Mouse (Mus musculus) layer of hippocampus, postnatal 36 days (tissue): ENCODE results near the gene Fpr1. TPM values are rescaled to one million over a fixed set of nuclear protein-coding genes. Genes with fewer than 3 reads are reported as not detected.
A peak's percentile ranks its signal among the peaks of the same experiment; 100 is the strongest.
"Not testable (repeated sequence)": the region's sequence is repeated elsewhere in the genome, so short reads cannot be mapped to it uniquely, and the experiment has no call there.

Experiments
- DNase-seq, 2 experiments: peaks; one replicate each; pipeline ENCODE4 v3.0.0; 2022
- total RNA-seq, 2 experiments: library from RNA; stranded (reverse); gene quantifications; 2 replicates each; pipeline ENCODE4 v1.2.3; 2021

Gene Fpr1
- total RNA-seq, 2 experiments from 2014 or later, result not detected

DNA sequence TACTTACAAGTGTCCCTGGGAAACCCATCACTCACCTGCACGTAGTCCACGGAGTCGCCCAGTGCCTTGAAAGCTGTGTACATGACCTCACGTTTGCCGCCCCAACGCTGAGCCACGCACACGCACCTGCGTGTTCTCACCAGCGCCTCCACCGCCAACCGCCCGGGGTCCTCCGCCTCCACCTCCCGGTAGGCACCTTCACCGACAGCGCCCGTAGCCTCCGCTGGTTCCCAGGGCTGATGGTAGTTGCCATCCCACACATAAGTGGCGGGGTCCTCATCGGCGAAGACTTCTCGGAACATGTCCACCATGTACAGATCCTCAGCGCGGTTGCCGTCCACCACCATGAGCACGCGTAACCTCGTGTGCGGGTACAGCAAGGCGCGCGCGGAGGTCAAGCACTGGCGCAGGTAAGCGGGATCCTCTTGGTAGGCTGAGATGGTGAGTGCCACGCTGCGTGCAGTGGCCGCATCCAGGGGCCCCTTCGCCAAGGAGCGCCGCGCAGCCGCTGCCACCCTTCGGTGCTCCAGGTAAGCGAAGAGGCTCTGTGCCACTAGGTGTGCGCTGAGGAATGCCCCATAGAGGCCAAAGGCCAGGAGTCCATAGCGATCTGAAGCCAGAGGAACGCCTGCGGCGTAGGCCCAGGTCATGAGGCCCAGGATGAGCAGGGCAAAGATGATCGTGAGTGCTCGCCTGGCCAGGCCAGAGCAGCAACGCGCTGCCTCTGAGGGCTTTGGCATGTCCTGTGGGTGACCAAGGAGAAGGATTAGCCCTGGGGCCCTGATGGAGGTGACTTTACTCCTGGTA lies 33.6 kb downstream of the Fpr1 start:
- DNase-seq, result no peak

DNA sequence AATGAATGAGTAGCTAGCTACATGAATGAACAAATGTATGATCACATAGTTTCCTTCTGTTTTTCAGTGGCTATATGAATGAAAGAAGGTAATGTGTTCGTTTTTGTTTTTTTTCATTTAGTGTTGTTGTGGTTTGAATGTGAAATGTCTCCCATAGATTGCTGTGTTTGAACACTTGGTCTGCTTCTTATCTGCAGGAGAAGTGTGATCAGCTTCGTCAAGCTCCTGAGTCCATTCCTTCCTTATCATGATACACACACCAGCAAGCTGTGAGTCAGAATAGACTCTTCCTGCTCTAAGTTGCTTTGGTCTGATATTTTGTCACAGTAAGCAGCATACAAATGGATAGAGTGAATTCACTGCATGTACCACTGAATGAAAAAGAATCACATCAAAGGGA lies 34.8 kb downstream of the Fpr1 start:
- no peak for DNase-seq

DNA sequence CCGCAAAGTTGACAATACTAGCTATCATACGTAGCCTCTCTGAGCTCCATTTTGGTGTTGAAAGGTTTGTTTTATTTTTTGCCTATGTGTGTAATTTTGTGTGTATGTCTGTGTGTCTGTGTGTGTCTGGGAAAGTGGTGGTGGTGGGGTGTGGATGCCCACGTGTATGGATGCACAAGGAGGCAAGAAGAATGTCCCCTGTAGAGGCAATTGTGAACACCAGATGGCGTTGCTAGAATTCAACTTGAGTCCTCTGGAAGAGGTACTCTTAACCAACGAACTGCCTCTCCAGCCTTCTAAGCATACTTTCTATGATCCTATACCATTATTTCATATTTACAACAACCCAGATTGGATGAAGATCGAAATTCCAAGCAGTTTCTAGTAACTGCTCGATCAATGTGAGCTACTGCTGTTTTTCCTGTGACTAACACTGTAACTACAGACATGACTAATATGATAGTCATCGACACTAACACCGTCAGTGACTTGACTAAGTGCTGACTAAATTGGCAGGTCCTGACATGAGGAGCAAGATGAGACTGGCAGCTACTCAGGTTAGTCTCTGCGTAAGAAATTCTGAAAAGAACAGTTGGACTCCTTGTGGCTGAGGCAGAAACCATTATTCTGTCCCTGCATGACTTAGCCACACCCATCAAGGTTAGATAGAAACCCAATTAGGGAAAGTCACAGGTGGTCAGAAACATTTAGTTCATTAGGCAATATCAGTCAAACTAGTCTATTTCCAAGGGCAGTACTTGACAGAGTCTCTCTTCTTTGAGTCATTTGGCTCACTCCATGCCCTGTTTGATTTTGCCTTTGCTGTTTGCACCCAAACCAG lies 38.3 kb downstream of the Fpr1 start:
- no peak for DNase-seq

DNA sequence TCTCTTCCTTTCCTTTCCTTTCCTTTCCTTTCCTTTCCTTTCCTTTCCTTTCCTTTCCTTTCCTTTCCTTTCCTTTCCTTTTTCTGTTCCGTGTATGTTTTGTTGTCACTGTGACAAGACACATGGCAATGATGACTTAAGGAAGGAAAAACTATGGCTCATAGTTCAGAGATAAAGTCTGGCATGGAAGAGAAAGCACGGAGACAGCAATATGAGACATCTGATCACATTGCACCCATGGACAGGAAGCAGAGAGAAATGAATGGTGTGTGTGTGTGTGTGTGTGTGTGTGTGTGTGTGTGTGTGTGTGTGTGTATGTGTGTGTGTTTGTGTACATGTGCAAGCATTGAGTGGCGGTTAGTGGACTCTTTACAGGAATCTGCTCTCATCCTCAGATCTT lies 39.1 kb downstream of the Fpr1 start:
- DNase-seq, result not testable (repeated sequence)

DNA sequence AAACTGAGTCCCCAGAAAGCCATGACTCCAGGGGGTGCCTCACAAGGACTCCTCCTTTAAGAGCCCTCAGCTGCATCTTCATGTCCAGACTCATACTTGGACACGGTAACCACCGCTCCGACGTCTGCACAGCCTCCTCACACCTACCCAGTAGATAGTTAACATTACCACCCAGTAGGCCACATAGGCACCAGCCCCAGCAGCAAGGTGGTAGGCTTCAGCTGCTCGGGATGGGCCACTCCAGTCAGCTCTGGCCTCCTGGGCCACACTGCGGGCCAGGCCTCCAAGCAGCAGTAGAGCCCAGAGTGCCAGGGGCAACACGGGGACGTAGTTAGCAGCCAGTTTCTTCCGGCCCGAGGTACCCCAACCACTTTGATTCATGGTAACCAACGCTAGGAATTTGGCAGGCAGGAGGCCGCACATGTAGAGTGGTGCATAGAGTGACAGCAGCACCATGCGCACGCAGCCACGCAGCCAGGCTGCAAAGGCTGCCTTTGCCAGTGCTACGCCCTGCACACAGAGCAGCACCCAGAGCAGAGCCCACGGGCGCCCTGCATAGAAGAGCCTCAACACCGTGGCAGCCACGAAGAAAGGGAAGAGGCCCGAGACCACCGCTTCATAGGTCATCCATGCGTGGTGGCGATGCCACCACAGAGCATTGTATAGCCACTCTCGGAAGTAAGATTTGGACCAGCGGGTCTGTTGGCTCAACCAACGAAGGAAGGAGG lies 40.0 kb downstream of the Fpr1 start:
- DNase-seq, result no peak

DNA sequence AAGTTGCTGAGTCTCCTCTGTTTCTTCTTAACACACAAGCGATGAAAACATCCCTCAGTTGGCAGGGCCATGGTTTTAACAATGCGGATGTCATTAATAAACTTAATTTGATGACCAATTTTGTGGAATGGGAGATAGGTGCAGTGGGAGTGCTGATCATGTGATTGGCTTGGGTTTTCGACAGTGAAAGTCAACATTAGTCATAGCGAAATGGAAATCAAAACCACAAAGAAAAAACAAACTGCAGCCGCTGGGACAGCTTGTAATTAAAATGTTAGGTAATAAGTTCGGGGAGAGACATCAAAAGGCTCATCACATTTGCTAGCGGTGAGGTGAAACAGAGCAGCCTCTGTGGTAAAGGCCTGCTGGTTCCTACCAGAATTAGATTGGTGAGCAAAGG lies 42.9 kb downstream of the Fpr1 start:
- no peak for DNase-seq

DNA sequence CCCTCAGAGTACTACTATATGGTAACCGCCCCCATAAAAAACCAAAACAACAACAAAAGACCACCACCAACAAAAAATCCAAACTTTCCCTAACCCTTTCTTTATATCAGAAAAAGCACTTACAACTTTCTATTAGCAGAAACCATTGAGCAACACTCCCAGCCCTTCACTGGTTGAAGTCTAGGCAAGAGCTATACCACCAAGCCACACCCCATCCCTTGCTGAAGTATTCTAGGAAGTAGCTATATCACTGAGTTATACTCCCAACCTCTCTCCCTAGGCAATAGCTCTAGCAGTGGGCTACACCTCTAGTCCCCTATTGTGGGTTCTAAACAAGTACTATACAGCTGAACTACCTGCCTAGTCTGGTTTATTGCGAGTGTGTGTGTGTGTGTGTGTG lies 44.5 kb downstream of the Fpr1 start:
- no peak for DNase-seq

DNA sequence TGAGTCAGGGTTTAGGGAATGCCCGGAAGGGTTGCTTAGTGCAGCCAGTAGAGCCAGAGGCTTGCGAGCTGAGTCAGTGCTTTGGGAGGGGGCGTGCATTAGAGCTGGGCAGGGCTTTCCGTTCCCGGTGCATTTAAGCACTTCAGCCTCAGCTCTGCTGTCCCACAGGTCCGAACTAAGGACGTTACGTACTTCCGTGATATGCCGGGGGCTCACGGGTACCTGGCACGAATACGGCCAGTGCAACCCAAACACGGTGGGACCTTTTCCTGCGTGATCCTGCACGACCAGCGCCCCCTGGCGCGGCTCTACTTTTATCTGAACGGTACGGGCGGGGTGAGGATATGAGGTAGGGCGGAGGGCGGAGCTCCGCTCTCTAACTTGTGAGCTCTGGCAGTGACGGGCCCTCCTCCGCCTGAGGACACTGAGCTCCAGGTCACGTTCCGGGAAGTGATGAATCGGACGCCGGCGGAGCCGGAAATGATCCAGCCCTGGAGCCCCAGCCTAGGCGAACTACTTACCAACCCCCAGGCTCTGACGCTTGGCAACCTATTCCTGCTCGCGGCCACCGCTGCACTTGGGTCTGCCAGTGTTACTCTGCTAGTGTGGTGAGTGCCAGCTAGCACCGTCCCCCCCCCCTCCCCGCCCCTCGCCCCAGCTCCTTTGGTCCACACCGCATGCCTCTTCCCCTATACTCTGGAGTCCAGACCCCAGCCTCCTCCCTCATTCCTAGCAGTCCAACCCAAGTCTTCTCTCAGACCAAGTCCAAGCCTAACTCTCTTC lies 45.6 kb downstream of the Fpr1 start:
- DNase-seq, result peak; percentile 95 to 96

DNA sequence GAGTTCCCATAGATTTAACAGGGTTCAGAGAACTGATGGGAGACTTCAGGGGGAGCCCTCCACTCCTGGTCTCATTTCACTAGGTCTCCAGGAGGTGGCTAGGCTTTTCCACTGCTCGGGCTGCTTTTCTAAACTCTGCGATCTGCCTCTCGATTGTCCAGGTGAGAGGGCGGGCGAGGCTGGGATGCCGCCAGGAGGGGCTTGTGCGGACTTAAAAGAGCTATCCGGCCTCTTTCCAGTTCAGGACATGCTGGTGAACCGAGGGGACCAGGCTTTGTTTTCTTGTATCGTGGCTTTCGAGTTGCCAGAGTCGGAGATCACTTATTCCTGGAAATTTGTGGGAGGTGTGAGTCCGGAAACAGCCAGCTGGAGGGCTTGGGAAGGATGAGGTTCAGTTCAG lies 46.3 kb downstream of the Fpr1 start:
- DNase-seq, result no peak

DNA sequence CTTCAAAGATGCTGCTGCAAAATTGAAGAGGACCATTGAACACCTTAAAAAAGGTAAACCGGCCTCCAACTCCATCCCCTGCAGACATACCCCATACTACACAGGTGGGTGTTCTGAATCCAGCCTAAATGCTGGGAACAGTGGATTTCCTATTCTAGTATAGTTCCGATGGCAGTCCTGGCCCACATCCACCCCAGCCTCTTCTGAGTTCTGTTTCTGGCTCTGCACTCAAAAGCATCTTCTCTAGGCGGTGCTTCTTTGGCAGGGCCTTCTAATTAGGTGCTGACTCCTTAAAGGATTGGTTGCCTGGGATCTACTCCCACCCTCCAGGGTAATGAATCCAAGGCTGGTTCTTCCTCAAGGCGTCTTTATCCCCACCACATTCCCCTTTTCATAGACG lies 47.6 kb downstream of the Fpr1 start:
- peak in 1 of 2 experiments; percentile 15 for DNase-seq

DNA sequence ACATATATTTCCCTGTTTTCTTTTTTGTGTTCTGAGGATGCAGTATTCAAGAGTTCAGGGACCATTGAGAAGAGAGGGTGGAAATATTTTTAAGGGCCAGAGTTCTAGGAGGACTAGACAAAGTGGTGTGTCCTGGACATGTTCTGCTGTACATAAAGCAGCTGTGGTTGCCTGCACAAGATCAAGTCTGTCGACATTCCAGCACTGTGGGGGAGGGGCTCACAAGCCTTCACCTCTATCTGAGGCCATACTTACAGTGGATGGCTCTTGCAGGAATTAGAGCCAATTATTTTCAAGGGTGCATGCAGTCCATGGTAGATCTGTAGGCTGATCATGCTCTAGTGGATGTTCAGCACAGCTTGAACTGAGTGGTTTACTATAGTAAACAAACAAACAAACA lies 48.8 kb downstream of the Fpr1 start:
- no peak for DNase-seq

DNA sequence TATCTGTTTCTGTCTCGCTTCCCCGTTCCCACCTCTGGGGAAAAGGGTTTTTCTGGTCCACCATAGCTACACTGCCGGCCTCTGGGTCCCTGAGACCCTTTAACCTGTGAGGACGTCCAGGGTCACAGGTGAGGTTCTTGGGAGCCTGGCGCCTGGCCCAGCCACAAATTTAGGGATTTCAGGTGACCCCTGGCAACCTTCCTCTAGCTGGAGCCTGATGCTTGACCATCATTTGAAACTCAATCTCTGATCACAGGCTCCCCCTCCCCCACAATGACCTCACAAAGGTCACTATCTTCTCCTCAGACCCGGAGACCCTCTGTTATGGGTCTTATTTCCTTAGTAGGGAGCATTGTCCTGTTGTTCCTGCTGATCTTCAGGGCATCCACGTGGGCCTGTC lies 53.0 kb downstream of the Fpr1 start:
- DNase-seq, result no peak

DNA sequence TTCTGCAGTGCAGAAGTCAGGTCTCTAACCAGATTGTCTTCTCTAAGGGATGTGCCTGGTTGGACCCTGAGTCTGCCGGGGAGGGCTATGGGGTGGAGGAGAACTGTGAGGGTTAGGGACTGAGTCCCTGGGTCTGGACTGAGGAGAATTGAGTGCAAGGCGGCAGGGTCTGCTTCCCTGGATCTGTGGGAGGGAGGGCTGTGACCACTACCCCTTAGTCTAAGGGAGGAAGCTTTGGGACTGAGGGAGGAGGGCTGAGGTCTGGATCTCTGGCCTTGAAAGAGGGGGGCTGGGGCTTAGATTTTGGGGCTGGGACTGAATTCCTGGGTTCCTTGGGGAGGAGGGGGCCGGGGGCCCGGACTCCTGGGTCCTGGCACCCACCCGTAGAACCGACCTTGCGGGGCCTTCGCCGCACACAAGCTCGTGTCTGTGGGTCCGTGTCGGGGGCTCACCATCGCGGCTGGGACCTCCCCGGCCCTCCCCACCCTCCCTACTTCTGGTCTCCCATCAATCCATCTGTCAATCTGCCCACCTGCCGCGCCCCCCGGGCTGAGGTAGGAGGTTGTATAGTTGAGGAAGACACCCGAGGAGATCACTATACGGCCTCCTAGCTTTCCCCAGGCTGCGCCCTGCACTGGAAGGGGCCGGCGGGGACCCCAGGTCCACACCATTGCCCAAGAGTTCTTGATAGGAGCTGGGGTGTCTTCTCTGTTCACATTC lies 53.8 kb downstream of the Fpr1 start:
- no peak for DNase-seq

DNA sequence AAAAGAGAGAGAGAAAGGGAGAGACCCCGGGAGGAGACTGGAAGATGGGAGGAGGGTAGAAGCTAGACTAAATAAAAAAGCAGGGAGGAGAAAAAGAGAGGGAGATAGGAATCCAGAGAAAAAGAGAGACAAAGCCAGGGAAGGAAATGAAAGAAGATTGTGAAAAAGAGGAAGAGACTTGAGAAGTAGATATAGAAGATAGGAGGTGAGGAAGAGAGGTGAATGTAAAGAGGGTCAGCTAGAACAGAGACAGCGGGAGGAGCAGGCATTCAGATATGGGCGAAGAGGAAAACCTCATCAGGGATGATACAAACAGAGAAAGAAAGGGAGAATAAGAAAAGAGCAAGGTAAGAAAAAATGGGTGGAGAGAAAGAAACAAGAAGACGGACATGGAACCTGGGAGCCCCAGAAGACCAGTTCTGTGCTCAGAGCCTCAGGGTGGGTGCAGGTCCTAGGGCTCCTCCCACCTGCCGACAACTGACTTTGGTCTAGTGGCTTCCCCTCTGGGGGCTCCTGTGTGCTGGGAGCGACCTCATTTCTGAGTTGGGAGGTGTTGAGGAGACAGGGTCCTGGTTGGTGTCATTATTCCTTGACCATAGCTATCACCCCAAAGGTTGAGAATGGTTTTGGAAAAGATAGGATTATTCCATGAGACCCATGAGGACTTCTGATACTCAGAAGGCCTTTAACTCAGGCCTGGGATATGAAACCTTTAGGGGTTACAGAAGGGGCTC lies 54.5 kb downstream of the Fpr1 start:
- DNase-seq, result peak in 1 of 2 experiments; percentile 19

DNA sequence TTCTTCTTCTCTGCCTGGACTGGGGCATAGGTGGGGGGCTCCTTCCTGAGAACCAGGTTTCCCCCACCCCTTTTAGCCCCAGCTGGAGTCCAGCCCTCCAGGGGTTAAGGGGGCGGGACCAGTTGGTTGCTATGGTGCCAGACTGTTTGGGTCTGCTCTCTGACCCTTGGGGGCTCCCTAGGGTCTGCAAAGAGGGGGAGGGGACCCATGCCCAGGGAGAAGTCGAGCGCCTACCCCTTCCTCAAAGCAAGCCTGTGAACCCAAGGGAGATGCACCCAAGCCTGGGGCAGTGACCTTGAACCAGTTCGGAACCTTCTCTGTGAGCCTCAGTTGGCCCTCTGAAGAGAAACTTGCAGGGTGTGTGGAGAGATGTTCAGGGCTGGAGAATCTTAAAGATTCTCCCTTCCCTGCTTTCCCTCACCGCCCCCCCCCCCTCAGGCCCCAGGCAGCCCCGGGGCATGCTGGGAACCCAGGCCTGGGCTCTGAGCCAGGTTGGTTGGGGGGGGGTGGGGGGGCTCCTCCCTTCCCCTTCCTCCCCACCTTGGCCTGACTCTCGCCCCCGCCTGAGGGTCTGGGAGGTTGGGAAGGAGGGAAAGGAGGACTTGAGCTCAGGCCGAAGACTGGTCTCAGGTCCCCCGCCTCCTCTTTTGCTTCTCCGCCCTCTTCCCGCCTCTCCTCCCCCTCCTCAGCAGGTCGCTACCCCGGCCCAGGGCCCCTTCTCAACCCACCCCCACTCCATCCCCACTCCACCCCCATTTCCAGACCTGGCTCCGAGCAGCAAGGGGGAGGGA lies 55.4 kb downstream of the Fpr1 start:
- peak; percentile 26 to 44 for DNase-seq

DNA sequence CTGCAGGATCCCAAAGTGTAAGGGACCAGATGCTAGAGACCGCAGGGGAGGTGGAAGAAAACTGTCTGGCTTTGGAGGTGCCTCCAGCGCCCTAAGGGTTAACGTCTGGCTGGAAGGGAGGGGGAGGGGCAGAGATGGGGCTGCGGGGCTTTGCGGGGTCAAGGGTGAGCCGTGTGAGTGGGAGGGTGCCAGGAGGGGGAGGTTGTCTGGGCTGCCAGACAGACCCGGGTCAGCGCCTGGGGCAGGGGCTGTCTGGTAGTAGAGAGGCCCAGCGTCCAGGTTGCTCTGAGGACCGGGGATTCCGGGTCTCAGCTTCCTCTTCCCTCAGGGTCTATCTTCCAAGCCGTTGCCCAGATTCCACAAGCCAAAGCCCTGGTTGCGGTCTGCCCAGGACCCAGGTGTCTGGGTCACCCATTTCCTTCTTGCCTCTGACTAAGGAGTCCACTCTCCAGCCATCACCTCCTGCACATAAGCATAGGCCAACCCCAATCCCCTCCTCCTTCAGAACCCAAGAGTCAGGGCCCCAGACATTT lies 56.0 kb downstream of the Fpr1 start:
- DNase-seq, result peak; percentile 44 to 50

DNA sequence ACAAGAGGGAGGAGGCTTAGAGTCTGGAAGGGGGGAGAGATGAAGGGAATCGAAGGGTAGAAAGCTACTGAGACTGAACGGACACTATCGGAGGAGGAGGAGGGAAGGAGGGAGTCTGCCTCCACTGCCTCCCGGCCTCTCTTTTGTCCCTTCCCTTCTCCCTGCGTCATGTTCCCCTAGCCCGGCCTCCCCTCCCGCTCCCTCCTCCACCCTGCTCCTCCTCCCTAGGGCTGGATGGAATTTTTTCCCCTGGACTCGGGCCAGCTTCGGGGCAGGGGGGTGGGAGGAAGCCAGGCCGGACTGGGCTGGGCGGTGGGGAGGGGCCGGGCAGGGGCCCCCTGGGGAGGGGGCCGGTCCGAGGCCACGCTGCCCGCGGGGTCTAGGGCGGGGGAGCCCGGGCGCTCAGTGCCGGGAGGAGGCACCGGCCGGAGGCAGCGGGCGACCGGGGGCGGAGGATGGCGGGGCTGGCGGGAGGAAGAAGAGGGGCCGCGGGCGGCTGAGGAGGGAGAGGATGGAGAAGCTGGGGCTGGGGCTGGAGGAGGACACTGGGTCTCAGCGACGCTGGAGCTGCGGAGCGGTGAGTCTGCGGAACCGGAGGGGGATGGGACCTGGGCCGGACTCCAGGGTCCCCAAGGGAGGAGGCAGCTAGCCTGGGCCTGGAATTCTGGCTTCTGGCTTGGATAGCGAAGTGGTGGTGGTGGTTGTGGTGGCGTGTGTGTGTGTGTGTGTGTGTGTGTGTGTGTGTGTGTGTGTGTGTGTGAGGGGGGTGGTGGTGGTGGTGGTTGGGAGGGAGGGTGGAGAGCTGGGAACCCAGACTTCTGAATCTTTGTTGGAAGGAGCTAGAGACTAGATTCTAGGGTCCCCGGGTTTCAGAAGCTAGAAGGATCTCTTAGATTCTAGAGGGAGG lies 56.7 kb downstream of the Fpr1 start, which contains the start of gene Spaca6:
Gene Spaca6 (plus strand): TSS at position 408 of the 907 bp plus-strand sequence.
- DNase-seq, result peak; percentile 91 to 92
